Mouse (Mus musculus) frontal cortex, adult 2 months (tissue): Measurements from ENCODE around the gene Ccdc194. TPM values are rescaled to one million over a fixed set of nuclear protein-coding genes. Genes with fewer than 3 reads are reported as not detected.
A peak's percentile ranks its signal among the peaks of the same experiment; 100 is the strongest.

Experiments used
- DNase-seq, 2 experiments: peaks; one replicate each; pipeline ENCODE4 v3.0.0; 2022; ENCODE audit warnings: low spot score in 1 of 2; ENCODE audit errors: extremely low spot score in 1 of 2
- polyA plus RNA-seq: library from polyadenylated mRNA; depleted of rRNA; stranded (reverse); fragments of >200 nt; gene quantifications from 2 replicates; pipeline ENCODE4 v1.2.3, GENCODE M21; 2012; rRNA removed

Ccdc194 gene
- not detected in 2 replicates for polyA plus RNA-seq

DNA sequence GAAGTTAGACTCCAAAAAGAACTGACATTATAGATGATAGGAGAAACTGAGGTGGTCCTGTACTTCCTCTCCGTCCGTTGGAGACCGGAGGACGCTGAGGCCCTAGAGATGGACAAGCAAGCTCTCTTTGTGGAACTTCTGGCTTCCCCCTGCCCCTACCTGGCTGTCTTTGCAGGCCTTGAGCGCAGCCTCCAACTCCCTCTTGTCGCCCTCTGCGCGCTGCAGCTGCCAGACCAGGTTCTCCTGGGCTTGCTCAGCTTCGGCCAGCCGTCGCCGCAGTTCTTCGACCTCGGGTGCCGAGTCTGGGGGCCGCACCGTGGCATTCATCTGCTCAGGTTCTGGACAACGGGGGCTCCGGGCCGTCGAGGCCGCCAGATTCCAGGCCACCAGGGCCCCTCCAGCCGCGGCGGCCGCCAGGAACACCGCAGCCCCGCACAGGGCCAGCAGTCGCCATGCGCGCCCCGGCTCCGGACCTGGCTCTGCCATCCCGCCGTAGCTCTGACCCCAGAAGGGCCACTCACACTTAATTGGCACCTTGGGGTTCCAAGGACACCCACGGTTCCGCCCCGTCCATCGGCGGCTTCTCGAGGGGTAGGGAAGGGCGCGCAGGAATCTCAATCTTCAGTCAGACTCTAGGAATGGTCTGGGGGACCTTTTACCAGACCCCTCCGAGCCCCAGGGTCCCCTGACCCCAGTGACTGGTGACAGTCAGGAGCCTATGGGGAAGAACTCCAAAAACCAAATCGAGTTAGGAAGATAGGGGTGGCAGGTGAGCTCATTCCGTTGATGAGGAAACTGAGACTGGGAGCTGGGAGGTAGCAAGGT is at the start of gene Ccdc194:
TSS of gene Ccdc194 (minus strand) at position 486 of the 825 bp plus-strand sequence.
- DNase-seq = no peak

DNA sequence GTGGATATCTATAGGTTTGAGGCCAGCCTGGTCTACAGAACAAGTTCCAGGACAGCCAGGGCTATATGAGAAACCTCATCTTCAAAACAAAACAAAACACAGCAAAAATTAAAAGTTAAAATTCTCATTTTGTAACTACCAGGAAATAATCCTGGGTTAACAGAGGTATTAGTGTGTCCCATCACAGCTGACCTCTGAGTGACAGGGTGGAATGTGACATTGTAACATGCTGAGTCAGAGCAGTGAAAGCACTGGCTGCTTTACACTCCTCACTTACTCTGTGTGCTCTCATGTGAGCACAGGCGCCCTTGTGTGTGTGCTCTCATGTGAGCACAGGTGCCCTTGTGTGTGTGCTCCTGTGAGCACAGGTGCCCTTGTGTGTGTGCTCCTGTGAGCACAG is 49.5 kb upstream of the Ccdc194 start:
- DNase-seq = no peak

- DNase-seq = no peak
These were observed 48.9 kb upstream of the Ccdc194 start for GRCm38 (mm10) chr8:71574426-71574825.

- DNase-seq = peak; percentile 74 to 85
These were observed 47.5 kb upstream of the Ccdc194 start for GRCm38 (mm10) chr8:71572847-71573633.

DNA sequence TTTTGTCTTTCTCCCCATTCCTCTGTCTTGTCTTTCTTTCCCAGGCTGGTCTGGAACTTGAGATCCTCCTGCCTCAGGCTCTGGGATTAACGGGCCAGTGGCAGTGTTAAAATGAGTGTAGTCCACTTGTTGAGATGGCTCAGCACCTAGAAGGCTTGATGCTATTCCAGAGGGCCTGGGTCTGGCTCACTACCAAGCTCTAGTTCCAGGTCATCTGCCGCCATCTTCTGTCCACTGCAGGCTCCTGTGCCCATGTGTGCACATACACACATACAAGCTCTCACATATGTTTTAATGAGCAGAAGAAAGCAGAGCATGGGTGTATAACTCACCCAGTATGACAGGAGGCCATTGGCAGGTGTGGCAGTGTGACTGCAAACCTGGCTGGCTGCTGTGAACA is 46.6 kb upstream of the Ccdc194 start:
- DNase-seq = no peak

DNA sequence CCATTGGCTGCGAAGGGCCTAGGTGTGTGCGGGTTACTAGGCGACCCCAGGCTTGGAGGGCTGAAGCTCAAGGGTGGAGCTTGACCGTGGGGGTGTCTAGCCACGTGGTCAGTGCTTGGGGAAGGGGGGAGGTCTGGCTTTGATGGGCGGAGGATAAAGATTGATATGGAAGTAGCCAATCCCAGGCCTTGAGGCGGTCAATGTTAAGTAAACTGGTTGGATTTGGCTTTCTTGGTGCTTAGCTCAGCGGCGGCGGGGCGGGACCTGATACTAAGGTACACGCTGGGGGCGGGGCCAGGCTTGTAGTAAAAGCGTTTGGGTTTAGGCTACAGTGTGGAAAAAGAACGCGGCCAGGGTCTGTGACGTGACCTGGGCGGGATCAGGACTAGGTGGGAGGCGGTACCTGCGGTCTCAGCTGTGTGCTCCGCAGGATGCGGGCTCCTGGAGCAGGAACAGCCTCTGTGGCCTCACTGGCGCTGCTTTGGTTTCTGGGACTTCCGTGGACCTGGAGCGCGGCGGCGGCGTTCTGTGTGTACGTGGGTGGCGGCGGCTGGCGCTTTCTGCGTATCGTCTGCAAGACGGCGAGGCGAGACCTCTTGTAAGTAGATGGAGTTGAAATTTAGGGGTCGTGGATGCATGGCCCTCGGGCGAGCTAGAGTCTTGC is 44.9 kb upstream of the Ccdc194 start:
- DNase-seq = peak; percentile 97 to 98

DNA sequence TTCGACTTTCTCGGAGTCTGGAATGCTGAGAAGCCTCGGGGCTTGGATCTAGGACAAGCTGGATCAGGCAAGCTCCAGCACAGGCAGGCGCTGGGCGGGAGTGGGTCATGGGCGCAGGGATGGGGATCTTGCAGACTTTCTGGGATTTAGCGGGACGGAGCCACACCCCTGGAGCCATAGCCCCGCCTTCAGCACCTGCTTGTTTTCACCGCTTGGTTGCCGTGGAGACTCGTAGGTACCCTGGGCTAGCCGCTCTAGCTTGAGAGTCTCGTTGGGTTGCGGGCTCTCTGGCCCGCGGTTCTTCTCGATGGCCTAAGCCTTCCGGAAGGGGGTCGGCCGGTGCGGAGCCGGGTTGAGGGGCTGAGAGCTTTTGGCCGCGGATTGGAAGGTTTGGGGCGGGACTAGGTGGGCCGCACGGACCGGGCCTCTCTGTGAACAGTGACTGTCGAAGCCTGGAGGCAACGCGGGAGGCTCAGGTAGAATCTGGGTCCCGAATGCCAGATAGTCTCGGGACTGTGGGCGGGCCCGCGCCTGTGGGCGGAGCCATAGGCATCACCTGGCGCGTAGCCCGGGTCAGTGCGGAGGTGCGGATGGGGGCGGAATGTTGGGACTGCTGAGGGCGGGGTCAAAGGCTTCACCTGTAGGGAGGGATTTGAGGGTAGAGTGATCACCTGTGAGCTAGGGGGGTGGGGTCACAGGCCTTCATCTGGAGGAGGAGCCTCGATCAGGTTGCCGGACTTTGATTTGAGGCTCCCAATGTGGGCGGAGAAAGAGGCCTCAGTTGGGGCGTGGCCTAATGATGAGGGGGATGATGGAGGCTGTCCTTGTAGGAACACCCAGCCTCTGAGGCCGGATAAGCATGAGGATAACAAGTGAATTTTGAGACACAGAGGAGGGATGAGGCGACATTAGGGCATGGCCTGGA is 44.1 kb upstream of the Ccdc194 start:
- DNase-seq = peak; percentile 89 to 93

DNA sequence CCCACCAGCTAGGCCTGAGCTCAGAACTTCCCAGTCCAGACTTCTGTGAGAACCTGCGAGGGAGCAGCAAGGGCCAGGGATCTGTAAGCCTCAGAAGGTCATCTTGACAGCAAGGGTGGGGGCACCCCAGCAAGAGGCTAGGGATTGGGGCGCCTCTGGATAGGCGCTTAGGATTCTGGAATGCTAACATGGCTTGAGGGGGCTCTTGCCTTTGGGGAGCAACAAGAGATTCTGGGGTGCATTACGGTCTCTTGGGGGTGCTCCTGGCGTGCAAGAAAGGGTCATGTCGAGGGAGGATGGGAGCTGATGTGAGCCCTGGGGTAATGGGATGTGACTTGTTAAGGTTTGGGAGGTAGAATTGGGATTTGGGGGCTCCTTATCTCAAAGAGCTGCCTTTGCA is 43.4 kb upstream of the Ccdc194 start:
- DNase-seq = no peak

DNA sequence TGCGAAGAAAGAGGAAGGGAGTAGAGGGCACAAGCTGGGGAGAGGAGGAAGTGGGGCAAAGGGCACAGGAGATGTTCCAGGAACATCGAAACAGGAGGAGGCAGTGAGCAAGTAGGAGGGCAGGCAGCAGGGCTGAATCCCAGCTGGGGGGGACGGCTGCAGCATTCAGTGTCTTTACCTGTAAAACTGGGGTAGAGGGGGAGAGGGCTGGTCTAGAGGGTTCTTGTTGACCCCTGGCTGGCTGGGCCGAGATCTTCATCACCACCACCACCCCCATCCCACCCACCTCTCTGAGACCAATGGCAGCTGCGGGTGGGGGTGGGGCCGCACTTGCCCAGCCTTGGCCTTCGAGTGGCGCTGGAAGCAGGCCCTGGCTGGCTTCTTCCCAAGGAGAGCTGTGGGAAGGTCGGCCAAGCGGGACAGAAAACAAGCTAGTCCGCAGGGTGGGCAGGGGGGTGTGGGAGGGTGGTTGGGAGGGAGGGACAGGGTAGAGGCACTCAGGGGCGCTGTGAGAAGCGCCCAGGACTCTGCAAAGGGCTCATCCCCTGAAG is 43.0 kb upstream of the Ccdc194 start, which contains the start of gene Slc27a1:
TSS of gene Slc27a1 (plus strand) at position 496 of the 551 bp plus-strand sequence.
- DNase-seq = peak in 1 of 2 experiments; percentile 77

GRCm38 (mm10) chr8:71567587-71567986 is 42.1 kb upstream of the Ccdc194 start:
- DNase-seq = no peak

- DNase-seq = no peak
These were observed 41.0 kb upstream of the Ccdc194 start, which contains the start of gene Nxnl1 for GRCm38 (mm10) chr8:71566501-71566900. TSS of gene Nxnl1 (minus strand) at chr8:71566601.

DNA sequence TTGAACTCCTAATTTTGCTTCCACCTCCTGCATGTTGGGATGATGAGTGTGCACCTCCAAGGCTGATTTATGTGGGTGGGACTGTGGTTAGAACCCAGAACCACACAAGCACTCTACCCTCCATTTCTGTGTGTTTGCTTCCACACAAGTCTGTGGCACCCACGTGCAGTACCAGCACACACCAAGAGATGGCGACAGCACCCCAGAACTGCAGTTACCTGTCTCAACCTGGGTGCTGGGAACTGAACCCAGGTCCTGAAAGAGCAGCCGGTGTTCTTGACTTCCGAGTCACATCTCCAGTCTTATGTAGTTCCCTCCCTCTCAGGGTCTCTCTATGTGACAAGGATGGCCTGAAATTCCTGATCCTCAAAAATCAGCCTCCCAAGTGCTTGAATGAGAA is 38.5 kb upstream of the Ccdc194 start:
- no peak for DNase-seq

DNA sequence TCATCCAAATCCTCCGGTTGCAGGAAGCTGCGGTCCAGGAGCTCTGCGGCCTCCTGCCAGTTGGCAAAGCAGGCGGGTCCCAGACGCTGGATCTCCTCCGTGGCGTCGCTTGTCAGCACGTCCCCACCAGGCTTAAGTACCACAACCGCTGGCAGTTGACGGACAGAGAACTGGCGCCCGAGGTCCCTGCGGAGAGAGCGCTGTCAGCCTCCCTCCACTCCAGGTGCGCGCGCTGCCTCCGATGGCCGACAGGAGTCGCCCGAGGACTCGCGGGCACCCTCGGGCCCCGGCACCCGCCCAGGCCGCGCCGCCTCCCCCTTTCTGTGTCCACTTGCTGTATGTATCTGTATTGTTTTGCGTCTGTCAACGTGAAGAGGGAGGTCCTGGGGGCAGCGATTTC is 37.2 kb upstream of the Ccdc194 start:
- peak in 1 of 2 experiments; percentile 78 for DNase-seq

GRCm38 (mm10) chr8:71561401-71561800 is 35.9 kb upstream of the Ccdc194 start:
- peak in 1 of 2 experiments; percentile 75 for DNase-seq

GRCm38 (mm10) chr8:71560765-71561164 is 35.3 kb upstream of the Ccdc194 start:
- no peak for DNase-seq

DNA sequence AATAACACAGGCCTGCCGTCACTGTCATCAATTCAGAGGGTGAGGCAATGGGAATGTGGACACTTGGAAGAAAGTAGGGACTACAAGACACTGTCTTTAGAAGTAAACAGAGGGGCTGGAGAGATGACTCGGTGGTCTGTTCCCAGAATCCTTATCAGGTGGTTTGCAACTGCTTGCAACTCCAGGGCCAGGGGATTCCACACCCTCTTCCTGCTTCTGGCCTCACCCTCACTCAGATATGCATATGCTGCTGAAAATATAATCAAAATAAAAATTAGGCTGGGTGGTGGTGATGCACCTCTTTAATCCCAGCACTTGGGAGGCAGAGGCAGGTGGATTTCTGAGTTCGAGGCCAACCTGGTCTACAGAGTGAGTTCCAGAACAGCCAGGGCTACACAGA is 34.6 kb upstream of the Ccdc194 start:
- no peak for DNase-seq

- DNase-seq = no peak
These were observed 33.6 kb upstream of the Ccdc194 start for GRCm38 (mm10) chr8:71558958-71559690.

DNA sequence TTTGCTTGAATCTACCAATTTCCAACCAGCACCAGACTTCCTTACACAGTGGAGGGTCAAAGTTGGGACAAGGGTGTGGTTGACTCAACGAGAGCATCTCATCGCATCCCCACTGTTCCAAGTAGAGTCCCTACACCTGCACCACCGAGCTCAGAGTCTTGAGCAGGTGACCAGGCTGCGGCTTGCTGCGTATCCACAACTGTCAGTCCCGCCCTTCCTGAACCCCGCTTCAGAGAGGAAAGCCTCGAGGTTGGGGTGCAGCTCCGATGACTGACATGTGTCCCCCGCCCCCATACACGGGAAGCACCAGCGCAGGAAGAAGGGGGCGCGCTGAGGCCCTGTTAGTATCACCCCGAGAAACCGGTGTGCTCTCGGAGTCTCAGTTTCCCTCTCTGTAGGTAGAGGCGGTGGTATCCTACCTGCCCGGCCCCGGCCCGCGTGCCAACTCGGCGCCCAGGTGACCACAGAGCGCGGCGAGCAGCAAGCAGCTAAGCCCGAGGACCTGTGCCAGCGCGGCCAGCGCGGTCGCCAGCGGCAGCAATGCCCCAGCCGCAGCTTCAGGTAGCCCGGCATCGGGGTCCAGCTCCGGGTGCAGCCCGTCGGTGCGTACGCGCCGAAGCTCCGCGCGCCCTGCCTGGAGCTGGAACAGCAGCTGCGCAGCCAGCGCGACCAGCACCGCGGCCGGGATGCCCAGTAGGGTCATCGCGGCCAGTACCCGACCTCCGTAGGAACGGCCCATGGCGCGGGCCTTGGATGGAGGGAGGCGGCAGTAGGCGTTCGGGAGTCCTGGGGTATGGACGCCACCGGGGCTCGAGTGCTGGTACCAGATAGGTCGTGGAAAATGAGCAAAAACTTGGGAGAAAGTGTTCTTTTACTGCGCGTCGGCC is 32.8 kb upstream of the Ccdc194 start, which contains the start of gene Tmem221:
TSS of gene Tmem221 (minus strand) at position 801 of the 887 bp plus-strand sequence.
- DNase-seq = no peak
